Mouse (Mus musculus): ENCODE results near the gene Hsf2bp. TPM values are rescaled to one million over a fixed set of nuclear protein-coding genes. Genes with fewer than 3 reads are reported as not detected.

Gene Hsf2bp
- polyA plus RNA-seq, 1 experiment from 2014 or later, result 0.69 TPM

DNA sequence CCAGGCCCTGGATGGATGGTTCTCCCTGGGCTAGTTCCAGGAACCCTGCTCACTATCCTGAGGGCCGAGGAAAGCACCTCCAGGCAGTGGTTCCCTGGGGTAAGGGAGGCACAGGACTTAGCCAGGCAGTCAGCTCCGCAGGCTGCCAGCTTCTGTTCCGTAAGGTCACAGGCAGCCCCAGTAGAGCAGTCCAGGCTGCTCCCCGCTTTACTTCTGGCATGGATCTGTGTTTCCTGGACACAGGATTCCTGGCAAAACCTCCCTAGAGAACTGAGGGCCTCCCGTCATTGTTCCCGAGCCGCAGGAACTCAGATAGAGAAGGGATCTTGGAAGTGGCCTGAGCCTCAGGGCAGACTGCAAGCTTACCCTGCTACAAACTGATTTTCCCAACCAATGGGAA is 104.7 kb downstream of the Hsf2bp start:
- DNase-seq (ENCODE audit: low spot score) (no peak), ATAC-seq (ENCODE audit: insufficient read depth, low FRiP score, low TSS enrichment) (no peak)
- Histone ChIP-seq H3K4me2 (ENCODE audit: low read depth) (no peak overlapping the region), H3K4me1 (ENCODE audit: control insufficient read depth, insufficient read depth, low read length) (peaks cover 3% of the 10 kb centered on the region; the same call in 1 of the 2 replicates), H3K27ac (ENCODE audit: low read depth, low read length) (no peak overlapping the region), H3K9ac (ENCODE audit: low read length) (no peak overlapping the region), H3K9me3 (ENCODE audit: control insufficient read depth, low read length) (no peaks in the 10 kb centered on the region), H3K27me3 (ENCODE audit: control insufficient read depth, insufficient read depth, low read length) (no peaks in the 10 kb centered on the region), H3K4me3 (ENCODE audit: low read depth, low read length) (no peak overlapping the region), H3K36me3 (ENCODE audit: control insufficient read depth, insufficient read depth, low read length) (no peaks in the 10 kb centered on the region)
- WGBS, result 70% methylated on average over 7 of the region's 7 CpGs

GRCm38 (mm10) chr17:31929844-31930715 is 106.1 kb downstream of the Hsf2bp start:
- no peak for DNase-seq (ENCODE audit: low spot score)
- Histone ChIP-seq H3K9me3 (ENCODE audit: control insufficient read depth, low read length) (no peaks in the 10 kb centered on the region), H3K27me3 (ENCODE audit: control insufficient read depth, insufficient read depth, low read length) (no peaks in the 10 kb centered on the region), H3K4me1 (ENCODE audit: control insufficient read depth, insufficient read depth, low read length) (peaks cover 3% of the 10 kb centered on the region; the same call in 1 of the 2 replicates), H3K4me2 (ENCODE audit: low read depth) (no peak overlapping the region), H3K36me3 (ENCODE audit: control insufficient read depth, insufficient read depth, low read length) (no peaks in the 10 kb centered on the region), H3K27ac (ENCODE audit: low read depth, low read length) (no peak overlapping the region), H3K9ac (ENCODE audit: low read length) (no peak overlapping the region), H3K4me3 (ENCODE audit: low read depth, low read length) (no peak overlapping the region)
- WGBS, result 53% methylated on average over 13 of the region's 13 CpGs
- ATAC-seq (ENCODE audit: insufficient read depth, low FRiP score, low TSS enrichment), result no peak

- no peak for DNase-seq (ENCODE audit: low spot score)
- Histone ChIP-seq H3K4me1 (ENCODE audit: control insufficient read depth, insufficient read depth, low read length) (no peaks in the 10 kb centered on the region), H3K4me2 (ENCODE audit: low read depth) (no peak overlapping the region), H3K9me3 (ENCODE audit: control insufficient read depth, low read length) (no peaks in the 10 kb centered on the region), H3K36me3 (ENCODE audit: control insufficient read depth, insufficient read depth, low read length) (no peaks in the 10 kb centered on the region), H3K4me3 (ENCODE audit: low read depth, low read length) (no peak overlapping the region), H3K27ac (ENCODE audit: low read depth, low read length) (no peak overlapping the region), H3K27me3 (ENCODE audit: control insufficient read depth, insufficient read depth, low read length) (no peaks in the 10 kb centered on the region), H3K9ac (ENCODE audit: low read length) (no peak overlapping the region)
- ATAC-seq (ENCODE audit: insufficient read depth, low FRiP score, low TSS enrichment), result no peak
- 85% methylated on average over 6 of the region's 6 CpGs for WGBS
Measured at GRCm38 (mm10) chr17:31929032-31929431, 107.1 kb downstream of the Hsf2bp start.

DNA sequence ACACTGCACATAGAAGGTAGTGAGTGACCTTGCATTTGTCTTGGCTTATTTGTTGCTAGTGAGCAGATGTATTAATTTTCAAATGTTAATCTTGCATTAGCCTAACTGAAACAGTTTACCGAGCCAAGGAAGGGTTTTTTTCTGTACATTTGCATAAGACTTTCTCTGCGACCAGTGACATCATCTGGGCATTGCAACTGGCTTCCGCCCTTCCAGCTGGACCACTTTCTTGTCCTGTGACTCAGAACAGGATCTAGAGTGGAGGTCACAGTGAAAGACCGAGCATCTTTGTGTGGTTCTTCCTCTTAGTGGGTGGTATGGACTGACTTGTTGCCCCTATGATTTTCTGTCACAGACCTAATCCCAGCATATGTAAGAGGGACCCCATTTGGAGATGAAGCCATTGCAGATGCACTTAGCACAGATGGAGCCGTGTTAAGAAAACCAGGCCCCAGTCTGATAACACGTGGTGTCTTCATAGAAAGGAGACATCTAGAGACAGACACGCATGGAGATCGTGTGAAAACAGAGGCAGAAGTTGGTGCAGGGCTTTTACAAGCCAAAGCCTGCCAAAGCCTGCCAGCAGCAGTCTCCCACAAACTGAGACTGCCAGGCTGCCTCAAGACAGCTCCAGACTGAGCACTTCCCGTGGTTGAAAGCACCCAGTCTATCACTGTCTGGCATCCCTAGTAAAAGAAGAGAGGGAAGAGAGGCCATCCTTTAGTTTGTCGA is 108.1 kb downstream of the Hsf2bp start:
- H3K9ac ChIP-seq (ENCODE audit: low read length), result no peak overlapping the region
- WGBS, result 94% methylated on average over 10 of the region's 10 CpGs
- H3K4me2 ChIP-seq (ENCODE audit: low read depth), result no peak overlapping the region
- no peaks in the 10 kb centered on the region for H3K36me3 ChIP-seq (ENCODE audit: control insufficient read depth, insufficient read depth, low read length)
- no peaks in the 10 kb centered on the region for H3K27me3 ChIP-seq (ENCODE audit: control insufficient read depth, insufficient read depth, low read length)
- H3K4me3 ChIP-seq (ENCODE audit: low read depth, low read length), result no peak overlapping the region
- ATAC-seq (ENCODE audit: insufficient read depth, low FRiP score, low TSS enrichment) (no peak), DNase-seq (ENCODE audit: low spot score) (no peak)
- H3K27ac ChIP-seq (ENCODE audit: low read depth, low read length), result no peak overlapping the region
- H3K4me1 ChIP-seq (ENCODE audit: control insufficient read depth, insufficient read depth, low read length), result no peaks in the 10 kb centered on the region
- no peaks in the 10 kb centered on the region for H3K9me3 ChIP-seq (ENCODE audit: control insufficient read depth, low read length)

DNA sequence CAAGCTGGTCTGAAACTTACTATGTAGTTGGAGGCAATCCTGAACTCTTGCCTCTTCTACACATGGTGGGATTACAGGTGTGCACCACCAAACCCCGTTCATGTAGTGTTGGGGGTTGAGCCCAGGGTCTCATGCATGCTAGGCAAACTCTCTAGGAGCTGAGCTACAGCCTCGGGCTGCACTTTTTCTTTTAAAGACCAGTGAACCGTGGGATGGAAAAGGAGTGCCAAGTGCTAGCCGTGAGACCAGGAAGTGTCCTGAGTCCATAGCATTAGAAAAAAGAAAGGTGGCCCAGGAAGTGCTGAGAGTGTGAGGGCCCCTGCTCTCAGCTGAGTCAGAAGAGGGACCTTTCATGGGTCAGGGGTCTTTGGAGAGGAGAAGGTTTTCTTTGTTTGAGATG is 111.9 kb downstream of the Hsf2bp start:
- 70% methylated on average over 4 of the region's 4 CpGs for WGBS
- ATAC-seq (ENCODE audit: insufficient read depth, low FRiP score, low TSS enrichment) (no peak), DNase-seq (ENCODE audit: low spot score) (no peak)
- Histone ChIP-seq H3K27ac (ENCODE audit: low read depth, low read length) (no peak overlapping the region), H3K27me3 (ENCODE audit: control insufficient read depth, insufficient read depth, low read length) (no peaks in the 10 kb centered on the region), H3K4me2 (ENCODE audit: low read depth) (no peak overlapping the region), H3K4me1 (ENCODE audit: control insufficient read depth, insufficient read depth, low read length) (no peaks in the 10 kb centered on the region), H3K9ac (ENCODE audit: low read length) (no peak overlapping the region), H3K9me3 (ENCODE audit: control insufficient read depth, low read length) (no peaks in the 10 kb centered on the region), H3K36me3 (ENCODE audit: control insufficient read depth, insufficient read depth, low read length) (no peaks in the 10 kb centered on the region), H3K4me3 (ENCODE audit: low read depth, low read length) (no peak overlapping the region)

GRCm38 (mm10) chr17:31923310-31923970 is 112.7 kb downstream of the Hsf2bp start:
- H3K9ac ChIP-seq (ENCODE audit: low read length), result no peak overlapping the region
- no peaks in the 10 kb centered on the region for H3K9me3 ChIP-seq (ENCODE audit: control insufficient read depth, low read length)
- no peak overlapping the region for H3K4me3 ChIP-seq (ENCODE audit: low read depth, low read length)
- H3K27me3 ChIP-seq (ENCODE audit: control insufficient read depth, insufficient read depth, low read length), result no peaks in the 10 kb centered on the region
- H3K4me1 ChIP-seq (ENCODE audit: control insufficient read depth, insufficient read depth, low read length), result no peaks in the 10 kb centered on the region
- no peak overlapping the region for H3K27ac ChIP-seq (ENCODE audit: low read depth, low read length)
- H3K36me3 ChIP-seq (ENCODE audit: control insufficient read depth, insufficient read depth, low read length), result no peaks in the 10 kb centered on the region
- no peak for ATAC-seq (ENCODE audit: insufficient read depth, low FRiP score, low TSS enrichment)
- WGBS, result 74% methylated on average over 7 of the region's 7 CpGs
- H3K4me2 ChIP-seq (ENCODE audit: low read depth), result no peak overlapping the region
- DNase-seq (ENCODE audit: low spot score), result no peak

DNA sequence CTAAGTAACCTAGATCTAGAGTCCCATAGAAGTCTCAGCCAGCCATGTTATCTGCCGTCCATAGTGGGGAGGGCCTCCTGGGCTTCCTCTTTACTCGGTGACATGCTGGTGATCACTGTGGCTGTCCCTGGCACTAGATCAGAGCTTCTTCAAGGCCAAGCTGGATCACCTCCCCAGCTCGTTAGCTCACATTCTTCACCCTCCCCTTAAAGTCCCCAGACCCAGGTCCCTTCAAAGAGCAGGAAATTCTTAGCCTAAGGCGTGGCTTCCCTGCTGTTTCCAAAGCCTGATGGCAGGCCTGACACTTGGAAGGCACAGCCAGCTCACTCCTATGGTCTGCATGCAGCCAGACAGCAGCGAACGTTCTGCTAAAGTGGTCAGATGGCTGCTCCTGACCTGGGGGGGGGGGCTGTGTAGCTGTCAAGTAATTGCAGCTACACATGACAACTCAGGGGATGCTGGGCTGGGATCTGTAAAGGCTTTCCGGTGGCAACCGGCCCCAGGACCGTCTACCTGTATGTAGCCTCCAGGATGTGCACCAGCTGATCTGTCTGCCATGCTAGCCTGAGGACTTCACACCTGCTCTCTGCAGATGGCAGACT is 115.5 kb downstream of the Hsf2bp start:
- ATAC-seq (ENCODE audit: insufficient read depth, low FRiP score, low TSS enrichment) (no peak), DNase-seq (ENCODE audit: low spot score) (no peak)
- no peaks in the 10 kb centered on the region for H3K36me3 ChIP-seq (ENCODE audit: control insufficient read depth, insufficient read depth, low read length)
- no peak overlapping the region for H3K4me3 ChIP-seq (ENCODE audit: low read depth, low read length)
- no peak overlapping the region for H3K9ac ChIP-seq (ENCODE audit: low read length)
- H3K9me3 ChIP-seq (ENCODE audit: control insufficient read depth, low read length), result no peaks in the 10 kb centered on the region
- no peak overlapping the region for H3K4me2 ChIP-seq (ENCODE audit: low read depth)
- H3K27me3 ChIP-seq (ENCODE audit: control insufficient read depth, insufficient read depth, low read length), result no peaks in the 10 kb centered on the region
- H3K4me1 ChIP-seq (ENCODE audit: control insufficient read depth, insufficient read depth, low read length), result no peaks in the 10 kb centered on the region
- no peak overlapping the region for H3K27ac ChIP-seq (ENCODE audit: low read depth, low read length)
- 32% methylated on average over 9 of the region's 9 CpGs for WGBS

DNA sequence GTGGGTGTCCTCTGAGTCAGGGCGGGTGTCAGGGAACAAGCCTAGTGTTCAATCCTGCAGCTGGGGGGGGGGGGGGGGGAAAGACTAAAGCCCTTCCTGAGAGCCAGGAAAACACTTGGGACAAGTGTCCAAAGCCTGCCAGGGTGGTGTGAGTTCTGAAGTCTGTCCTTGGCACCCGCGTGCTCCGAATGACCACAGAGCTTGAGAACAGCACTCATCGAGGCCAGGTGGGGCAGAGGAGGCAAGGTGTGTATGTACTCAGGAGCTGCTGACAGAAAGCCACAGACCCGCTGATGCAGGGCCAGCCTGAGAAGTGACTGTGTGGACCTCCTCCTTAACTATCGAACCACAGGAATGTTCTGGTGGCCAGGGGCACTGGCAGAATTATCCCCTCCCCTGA is 116.5 kb downstream of the Hsf2bp start:
- ATAC-seq (ENCODE audit: insufficient read depth, low FRiP score, low TSS enrichment) (no peak), DNase-seq (ENCODE audit: low spot score) (no peak)
- Histone ChIP-seq H3K4me3 (ENCODE audit: low read depth, low read length) (no peak overlapping the region), H3K9ac (ENCODE audit: low read length) (no peak overlapping the region), H3K4me2 (ENCODE audit: low read depth) (no peak overlapping the region), H3K36me3 (ENCODE audit: control insufficient read depth, insufficient read depth, low read length) (no peaks in the 10 kb centered on the region), H3K27ac (ENCODE audit: low read depth, low read length) (no peak overlapping the region), H3K9me3 (ENCODE audit: control insufficient read depth, low read length) (no peaks in the 10 kb centered on the region), H3K27me3 (ENCODE audit: control insufficient read depth, insufficient read depth, low read length) (no peaks in the 10 kb centered on the region), H3K4me1 (ENCODE audit: control insufficient read depth, insufficient read depth, low read length) (no peaks in the 10 kb centered on the region)
- WGBS, result 91% methylated on average over 7 of the region's 7 CpGs

All from neural tube, embryonic 11.5 days (tissue).